Mouse (Mus musculus): ENCODE data around the gene Btnl1.

- TF ChIP-seq POLR2A (IDR thresholded peaks at IDR 0.05; ENCODE audit: low read depth, low read length), result no peak
- TF ChIP-seq CTCF (conservative IDR thresholded peaks at IDR 0.05 in 1 of 2, IDR thresholded peaks at IDR 0.05 in 1 of 2; ENCODE audit: low read depth in 2 of 2, low read length in 2 of 2), result no peak
- TF ChIP-seq MYC (IDR thresholded peaks at IDR 0.05; ENCODE audit: low read depth, low read length), result no peak
- no peak for TF ChIP-seq EP300 (IDR thresholded peaks at IDR 0.05; ENCODE audit: low read length)
- TF ChIP-seq ZC3H11A (IDR thresholded peaks at IDR 0.05; ENCODE audit: low read depth, low read length), result no peak
- no peak for TF ChIP-seq USF1 (IDR thresholded peaks at IDR 0.05; ENCODE audit: low read depth, low read length)
- TF ChIP-seq RCOR1 (conservative IDR thresholded peaks at IDR 0.05; ENCODE audit: low read depth, low read length), result no peak
- TF ChIP-seq ELF1 (IDR thresholded peaks at IDR 0.05; ENCODE audit: low read depth, low read length), result no peak
- TF ChIP-seq MAX (IDR thresholded peaks at IDR 0.05; ENCODE audit: low read length), result no peak
- TF ChIP-seq NRF1 (IDR thresholded peaks at IDR 0.05; ENCODE audit: low read depth, low read length), result no peak
- no peak for TF ChIP-seq ETS1 (conservative IDR thresholded peaks at IDR 0.05; ENCODE audit: low read depth, low read length)
- TF ChIP-seq KAT2A (IDR thresholded peaks at IDR 0.05; ENCODE audit: insufficient replicate concordance, low read length), result no peak
- no peak for TF ChIP-seq SMC3 (IDR thresholded peaks at IDR 0.05; ENCODE audit: low read depth, low read length)
Measured at GRCm38 (mm10) chr17:34345486-34345885, 31.4 kb upstream of the Btnl1 start.
